Mouse (Mus musculus): ENCODE results near the gene Chga.

DNA sequence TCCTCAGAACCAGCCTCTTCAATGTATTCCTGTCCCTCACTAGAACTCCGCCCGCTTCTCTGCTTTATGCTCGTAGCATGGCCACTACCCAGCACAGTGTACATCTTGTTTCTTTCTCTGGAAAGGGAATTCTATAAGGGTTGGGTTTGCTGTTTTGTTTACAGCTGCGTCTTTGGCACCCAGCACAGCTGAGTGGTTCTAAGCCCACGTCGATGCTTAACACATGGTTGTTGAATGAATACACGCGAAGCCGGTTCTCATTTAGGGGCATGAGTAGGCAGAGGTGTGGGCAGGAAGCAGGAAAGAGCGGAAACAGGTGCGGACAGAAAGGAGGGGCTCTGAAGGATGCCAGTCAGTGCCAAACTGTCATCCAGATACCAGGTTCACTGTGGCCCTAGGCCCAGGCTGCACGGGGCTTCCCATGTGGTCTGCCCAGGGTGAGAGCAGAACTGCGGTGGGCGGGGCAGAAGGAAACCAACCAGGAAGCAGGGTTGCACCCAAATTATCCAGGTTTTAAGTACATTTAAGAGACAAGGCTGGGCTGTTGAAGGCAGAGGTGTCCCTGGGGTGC is 979 bp upstream of the Chga start:
- TF ChIP-seq GATA1 (IDR thresholded peaks at IDR 0.05; ENCODE audit: low read length) (no peak), TAL1 (IDR thresholded peaks at IDR 0.05; ENCODE audit: low read length) (no peak)
